Mouse (Mus musculus) kidney, adult 2 months (tissue): ENCODE results near the gene Afg3l1.

Experiments used
- CTCF ChIP-seq: fragments of 200-500 bp; conservative IDR thresholded peaks from 2 replicates; pipeline ENCODE4 v1.5.1; 2011; ENCODE audit warnings: low read depth, mild to moderate bottlenecking, control low read depth, low read length, moderate library complexity, mixed read lengths; ENCODE audit not compliant: insufficient read depth, insufficient read length
- POLR2A ChIP-seq: fragments of 200-500 bp; IDR thresholded peaks from one replicate; pipeline ENCODE4 v1.6.1; 2011; ENCODE audit warnings: low read depth, low read length, control low read depth

DNA sequence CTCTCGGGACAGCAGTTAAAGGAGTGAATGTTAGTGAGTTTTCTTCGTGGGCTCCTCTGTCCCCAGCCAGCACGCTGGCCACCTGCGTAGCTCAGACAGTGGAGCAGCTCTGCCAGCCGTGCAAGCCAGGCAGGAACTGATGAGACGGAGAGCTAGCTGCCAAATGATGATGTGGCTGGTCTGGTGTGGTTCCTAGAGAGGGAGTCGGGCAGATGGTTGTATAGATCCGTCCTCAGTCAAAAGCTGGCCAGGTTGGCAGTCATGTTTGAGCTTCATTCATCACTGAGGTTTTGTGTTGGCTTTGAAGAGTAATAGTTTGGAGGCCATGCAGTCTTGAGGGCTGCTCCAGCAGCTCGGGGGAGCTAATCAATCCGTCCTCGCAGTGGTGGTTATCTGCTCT, 21.3 kb downstream of the Afg3l1 start:
- TF ChIP-seq CTCF (no peak), POLR2A (no peak)
